Mouse (Mus musculus) kidney, postnatal 14 days (tissue): Measurements from ENCODE around the gene Dock7.

ENCODE experiments used
- DNase-seq: peaks from one replicate; pipeline ENCODE4 v3.0.0; 2022; ENCODE audit warnings: mixed read lengths

Dock7 gene

DNA sequence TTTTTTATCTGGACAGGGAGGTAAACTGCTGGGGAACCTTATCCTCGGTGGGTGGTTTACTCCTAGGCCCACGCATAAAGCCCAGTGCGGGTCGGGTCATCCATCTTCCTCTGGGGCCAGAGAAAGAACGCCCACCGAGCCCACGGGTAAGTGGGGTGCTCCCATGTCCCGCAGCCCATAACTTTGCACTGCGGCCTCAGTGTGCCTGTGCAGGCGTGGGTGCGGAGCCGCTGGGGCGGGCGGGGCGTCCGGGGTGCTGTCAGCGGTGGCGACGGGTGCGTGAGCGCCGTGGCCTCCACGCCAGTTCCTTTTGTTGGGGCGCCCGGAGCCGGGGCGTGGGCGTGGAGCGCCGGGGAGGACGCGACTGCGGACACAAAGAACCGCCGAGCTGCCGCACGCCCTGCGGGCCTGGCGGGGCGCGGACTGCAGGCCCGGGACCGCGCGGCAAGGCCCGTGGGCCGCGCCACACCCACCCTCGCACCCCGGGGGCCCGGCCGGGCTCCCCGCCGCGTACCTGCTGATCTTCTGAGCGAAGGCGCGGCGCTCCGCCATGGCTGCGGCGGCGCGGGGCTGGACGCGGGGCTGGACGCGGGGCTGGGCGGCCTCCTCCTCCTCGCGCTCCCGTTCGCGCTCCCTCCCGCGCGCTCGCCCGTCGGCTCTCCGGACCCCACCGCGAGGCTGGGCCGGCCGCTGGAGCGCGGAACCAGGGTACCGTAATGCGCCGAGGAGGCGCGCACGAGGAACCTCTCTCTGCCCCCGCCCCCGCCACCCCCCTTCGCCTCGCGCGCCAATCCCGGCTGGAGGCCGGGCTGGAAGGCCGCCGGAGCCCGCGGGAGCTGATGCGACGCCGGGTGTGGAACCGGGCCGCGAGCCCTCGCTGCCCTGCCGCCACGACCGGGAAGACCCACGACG lies at the start of gene Dock7:
Gene Dock7, minus strand, starts transcription at position 705 of the 912 bp plus-strand sequence.
- peak; percentile 93 for DNase-seq

DNA sequence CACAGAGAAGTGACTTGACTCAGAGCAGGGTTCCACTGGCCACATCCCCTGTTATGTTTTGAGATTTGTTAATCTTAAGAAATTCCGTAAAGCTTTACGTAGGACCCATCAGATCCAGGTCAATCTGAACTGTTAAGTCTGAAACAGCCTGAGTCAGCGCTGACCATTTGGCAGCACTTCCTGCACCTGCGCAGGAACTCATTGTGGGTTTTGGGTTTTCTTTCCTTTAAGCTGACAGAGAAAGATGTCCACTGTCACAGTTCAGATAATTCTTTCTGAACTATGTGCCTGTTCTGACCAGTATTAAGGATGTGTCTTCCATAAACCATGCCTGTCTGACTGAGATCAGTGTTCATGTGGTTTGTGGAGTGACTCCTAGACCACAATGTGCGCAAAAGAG lies 48.2 kb upstream of the Dock7 start:
- no peak for DNase-seq

- peak; percentile 25 for DNase-seq
These were observed 42.8 kb upstream of the Dock7 start for GRCm38 (mm10) chr4:99163547-99163946.

DNA sequence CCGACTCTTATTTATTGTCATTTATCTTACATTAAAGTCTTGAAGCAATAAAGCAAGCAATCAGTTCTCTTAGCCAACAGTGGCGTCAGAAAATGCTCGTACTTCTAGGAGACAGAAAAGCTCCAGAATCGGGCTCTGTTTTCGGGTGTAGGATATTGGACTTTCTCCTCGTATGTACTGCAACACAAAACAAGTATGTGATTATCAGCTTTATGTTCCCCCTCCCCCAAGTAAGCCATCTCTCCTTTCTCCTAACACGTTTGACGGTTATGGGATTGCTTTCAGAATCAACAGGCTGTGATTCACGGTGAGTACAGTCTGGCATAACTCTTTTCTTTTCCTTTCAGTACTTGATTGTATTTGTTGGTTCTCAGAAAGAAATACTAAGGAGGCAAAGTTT lies 42.3 kb upstream of the Dock7 start:
- no peak for DNase-seq

GRCm38 (mm10) chr4:99161457-99161971 lies 40.8 kb upstream of the Dock7 start:
- no peak for DNase-seq

- no peak for DNase-seq
These were observed 40.2 kb upstream of the Dock7 start for GRCm38 (mm10) chr4:99160899-99161298.

DNA sequence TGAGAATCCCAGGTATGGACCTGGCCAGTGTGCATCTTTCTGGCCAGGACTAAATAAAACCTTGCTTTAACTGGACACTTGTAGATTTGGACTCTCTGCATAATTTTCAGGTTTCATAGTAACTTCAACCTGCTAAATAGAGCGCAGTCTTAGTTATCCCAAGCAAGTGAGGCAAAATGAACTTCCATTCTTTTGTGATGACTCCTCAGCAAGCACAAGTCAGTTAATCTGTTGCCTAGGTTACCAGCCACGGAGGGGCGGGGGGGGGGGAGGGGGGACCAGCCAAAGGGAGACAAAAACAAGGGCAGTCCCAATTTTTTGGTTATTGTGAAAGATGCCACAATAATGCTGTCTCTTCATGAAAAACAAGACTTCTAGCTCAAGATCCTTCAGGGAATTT lies 39.7 kb upstream of the Dock7 start:
- no peak for DNase-seq

DNA sequence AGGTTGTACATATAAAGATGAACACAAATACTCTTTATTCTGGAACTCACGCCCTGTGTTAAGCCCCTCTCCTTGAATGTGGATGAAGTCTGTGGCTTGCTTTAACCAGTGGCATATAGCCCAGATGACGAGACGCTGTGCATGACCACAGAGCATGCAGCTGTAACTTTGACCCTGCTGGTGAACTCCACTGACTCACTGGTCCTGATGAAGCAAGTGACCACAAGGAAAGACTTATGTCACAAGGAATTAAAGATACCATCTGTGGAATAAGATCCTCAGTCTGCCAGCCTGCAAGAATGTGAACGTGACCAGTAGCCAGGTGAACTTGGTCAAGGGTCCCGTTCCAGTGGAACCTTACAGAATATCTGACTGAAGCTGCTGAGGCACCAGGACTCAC lies 37.8 kb upstream of the Dock7 start:
- no peak for DNase-seq

DNA sequence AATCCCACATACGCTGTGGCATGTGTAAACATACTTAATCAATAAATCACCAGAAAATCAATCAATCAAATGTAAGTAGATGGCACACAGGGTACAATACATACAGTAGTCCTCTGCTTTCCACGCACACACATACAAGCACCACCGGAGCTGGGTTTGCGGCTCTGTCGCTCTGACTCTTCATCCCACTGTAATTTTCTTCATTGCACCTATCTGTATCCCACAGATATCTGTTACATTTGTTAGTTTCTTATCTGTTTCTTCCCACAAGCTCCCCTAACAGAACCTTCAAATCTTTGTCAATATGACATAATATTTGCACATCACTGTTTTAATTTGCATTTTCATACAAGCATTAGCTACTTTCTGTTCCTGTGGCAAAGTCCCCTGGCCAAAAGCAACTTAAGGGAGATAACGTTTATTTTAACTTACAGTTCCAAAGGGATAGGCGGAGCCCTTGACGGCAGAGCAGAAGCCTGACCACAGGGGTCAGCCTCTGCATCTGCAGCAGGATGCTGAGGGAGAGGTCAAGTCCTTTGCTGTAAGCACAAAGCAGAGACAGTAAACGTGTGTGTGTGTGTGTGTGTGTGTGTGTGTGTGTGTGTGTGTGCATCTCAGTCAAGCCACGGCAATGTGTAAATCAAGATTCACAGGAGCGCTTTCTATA lies 36.1 kb upstream of the Dock7 start:
- no peak for DNase-seq

- peak; percentile 51 for DNase-seq
These were observed 31.3 kb upstream of the Dock7 start for GRCm38 (mm10) chr4:99151885-99152558.

GRCm38 (mm10) chr4:99151434-99151833 lies 30.7 kb upstream of the Dock7 start:
- no peak for DNase-seq

DNA sequence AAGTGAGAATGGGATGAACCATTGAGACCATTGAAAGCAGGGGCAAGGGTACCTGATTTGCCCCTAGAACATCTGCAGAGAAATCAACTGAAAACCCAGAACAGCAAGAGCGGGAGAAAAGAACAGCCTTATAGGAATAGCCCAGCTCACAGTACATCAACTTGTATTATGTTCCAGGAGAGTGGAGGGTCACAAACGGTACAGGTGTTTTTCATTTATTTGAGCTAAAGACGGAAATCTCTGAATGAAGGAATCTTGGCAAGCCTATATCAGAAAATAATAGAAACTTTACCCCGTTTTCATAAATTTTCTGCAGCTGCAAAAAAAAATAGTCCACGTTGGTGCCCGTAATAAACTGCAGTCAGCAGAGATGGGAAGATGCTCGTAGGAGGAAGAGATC lies 22.6 kb upstream of the Dock7 start:
- DNase-seq = no peak

DNA sequence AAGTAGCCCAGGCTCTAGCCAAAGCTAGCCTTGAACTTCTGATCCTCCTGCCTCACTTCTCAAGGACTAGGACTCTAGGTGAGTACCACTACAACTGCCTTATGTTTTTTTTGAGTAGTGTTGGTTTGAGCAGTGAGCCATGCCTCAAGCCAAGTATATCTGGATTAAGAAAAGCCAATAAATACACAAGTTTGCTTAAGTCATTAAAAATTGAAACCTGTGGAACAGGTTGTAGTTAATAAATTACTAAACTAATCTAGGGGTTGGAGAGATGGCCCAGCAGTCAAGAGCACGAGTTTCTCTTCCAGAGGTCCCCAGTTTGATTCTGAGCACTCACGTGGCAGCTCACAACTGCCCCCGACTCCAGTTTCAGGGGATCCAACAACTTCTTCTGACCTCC lies 20.9 kb upstream of the Dock7 start:
- DNase-seq = peak; percentile 47

DNA sequence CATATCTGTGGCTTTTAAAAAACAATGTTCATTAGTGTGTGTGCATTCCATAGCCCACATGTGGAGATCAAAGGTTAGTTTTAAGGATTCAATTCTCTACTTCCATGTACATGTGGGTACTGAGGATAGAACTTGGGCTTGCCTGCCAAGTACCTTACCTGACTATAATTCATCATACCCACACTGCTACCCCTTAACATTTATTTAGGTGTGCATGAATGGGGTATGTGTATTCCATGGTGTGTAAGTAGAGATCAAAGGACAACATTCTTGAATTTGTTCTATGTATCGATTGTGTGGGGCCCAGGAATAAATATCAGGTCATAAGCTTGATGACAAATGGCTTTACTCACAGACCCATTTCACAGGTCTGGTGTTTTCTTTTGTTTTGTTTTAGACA lies 20.5 kb upstream of the Dock7 start:
- DNase-seq = no peak

DNA sequence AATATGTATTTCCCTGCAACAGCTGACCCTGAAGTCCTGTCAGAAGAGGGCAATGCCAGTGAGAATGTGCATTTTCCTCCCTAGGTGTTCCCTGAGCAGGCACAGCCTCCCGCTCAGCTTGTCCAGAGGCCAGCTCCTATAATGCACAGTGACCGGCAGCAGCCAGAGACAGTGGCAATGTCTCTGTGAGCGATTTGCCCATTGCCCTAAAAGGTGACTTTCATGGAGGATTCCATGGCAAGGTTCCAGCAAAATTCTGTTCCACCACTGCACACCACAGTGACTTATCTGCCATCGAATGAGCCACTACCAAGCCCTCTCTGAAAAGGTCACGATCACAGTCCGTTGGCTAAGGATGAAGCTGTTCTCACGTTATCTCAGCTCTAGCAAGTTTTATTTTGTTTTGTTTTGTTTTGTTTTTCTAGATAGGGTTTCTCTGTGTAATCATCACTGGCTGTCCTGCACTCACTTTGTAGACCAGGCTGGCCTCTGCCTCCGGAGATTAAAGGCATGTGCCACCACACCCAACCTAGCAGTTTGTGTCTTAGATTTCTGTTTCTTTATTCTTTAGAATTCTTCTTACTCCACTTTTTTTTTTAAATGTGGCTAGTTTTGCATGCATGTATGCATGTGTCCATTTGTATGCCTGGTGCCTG lies 17.4 kb upstream of the Dock7 start:
- DNase-seq = peak; percentile 17

- DNase-seq = no peak
These were observed 13.8 kb upstream of the Dock7 start for GRCm38 (mm10) chr4:99134522-99134921.

DNA sequence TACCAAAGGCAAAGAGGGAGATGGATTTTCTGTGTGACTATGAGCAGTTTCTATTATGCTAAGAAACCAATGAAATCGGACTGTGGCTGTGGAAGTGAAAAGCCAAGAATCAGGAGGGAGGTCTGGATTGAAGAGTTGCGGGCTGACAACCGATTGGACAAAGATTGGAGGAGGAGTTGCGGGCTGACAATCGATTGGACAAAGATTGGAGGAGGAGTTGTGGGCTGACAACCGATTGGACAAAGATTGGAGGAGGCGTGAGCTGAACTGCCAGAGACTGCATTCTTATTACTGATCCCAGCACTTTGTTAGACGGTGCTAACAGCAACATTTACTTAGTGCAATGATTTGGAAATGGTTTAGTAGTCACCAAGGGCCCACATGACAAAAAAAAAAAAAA lies 12.6 kb upstream of the Dock7 start:
- DNase-seq = no peak

GRCm38 (mm10) chr4:99132686-99133085 lies 12.0 kb upstream of the Dock7 start:
- DNase-seq = no peak

DNA sequence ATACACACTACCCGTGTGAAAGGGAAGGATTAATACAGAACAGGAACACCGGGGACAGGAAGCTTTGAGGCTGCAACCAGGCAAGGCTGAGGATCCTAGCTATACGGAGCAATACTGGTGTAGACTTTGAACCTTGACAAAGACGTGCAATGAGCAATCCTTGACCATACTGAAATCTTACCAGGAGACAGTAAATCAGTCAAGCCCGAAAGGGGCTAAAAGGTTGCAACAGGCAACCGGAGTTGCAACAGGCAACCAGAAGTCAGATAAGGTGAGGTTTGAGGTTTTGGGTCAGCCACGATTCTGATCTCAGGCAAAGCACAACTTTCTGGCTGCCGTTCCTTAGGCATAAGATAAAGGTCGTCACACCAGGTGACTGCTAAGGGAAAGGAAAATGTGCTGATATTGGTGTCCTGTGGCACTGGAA lies 10.5 kb upstream of the Dock7 start:
- no peak for DNase-seq

DNA sequence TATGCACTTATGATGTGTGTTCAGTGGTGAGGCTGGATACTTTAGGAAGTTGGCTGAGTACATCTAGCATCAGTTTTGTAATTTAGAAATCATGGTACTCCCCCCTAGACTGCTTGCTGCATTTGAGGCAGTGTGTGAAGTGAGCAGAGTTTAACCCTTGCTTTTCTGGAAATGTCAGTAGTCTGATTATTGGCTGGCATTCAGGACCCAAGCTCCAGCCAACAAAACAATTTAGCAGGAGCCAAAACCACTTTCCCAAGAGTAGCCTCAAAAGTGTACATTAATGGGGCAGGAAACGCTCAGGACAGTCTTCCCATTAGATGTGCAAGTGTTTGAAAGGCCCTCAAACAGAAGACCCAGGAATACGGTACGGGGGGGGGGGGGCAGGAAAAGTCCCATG lies 2.8 kb upstream of the Dock7 start:
- no peak for DNase-seq

- DNase-seq = no peak
These were observed 2.1 kb upstream of the Dock7 start for GRCm38 (mm10) chr4:99122786-99123185.

- no peak for DNase-seq
These were observed 1.3 kb upstream of the Dock7 start for GRCm38 (mm10) chr4:99122047-99122446.
